Mouse (Mus musculus) forebrain, embryonic 16.5 days (tissue): Measurements from ENCODE around the gene Utp20. TPM values are rescaled to one million over a fixed set of nuclear protein-coding genes. Genes with fewer than 3 reads are reported as not detected.
A peak's percentile ranks its signal among the peaks of the same experiment; 100 is the strongest.
"Not testable (repeated sequence)": the region's sequence is repeated elsewhere in the genome, so short reads cannot be mapped to it uniquely, and the experiment has no call there.

Experiments used
- ATAC-seq: fragments of 200-750 bp; cut with Nextera tagmentation; 2 replicates; pipeline ENCODE4 v1.8.0; 2017; ENCODE audit warnings: mild to moderate bottlenecking, moderate library complexity
- H3K27ac ChIP-seq: fragments of 300-500 bp; sonication (generic); 2 replicates; pipeline ENCODE4 v1.5.1; 2014; ENCODE audit warnings: low read length, control low read depth
- H3K27me3 ChIP-seq: fragments of 300-500 bp; sonication (generic); replicated peaks from 2 replicates; pipeline ENCODE4 v1.6.1; 2014; ENCODE audit warnings: low read length; ENCODE audit not compliant: control insufficient read depth, insufficient read depth
- H3K36me3 ChIP-seq: fragments of 300-500 bp; sonication (generic); 2 replicates; pipeline ENCODE4 v1.6.1; 2014; ENCODE audit not compliant: control insufficient read depth, insufficient read depth
- H3K4me1 ChIP-seq: fragments of 300-500 bp; sonication (generic); replicated peaks from 2 replicates; pipeline ENCODE4 v1.6.1; 2014; ENCODE audit warnings: low read length; ENCODE audit not compliant: control insufficient read depth, insufficient read depth
- H3K4me2 ChIP-seq: fragments of 300-500 bp; sonication (generic); 2 replicates; pipeline ENCODE4 v1.6.1; 2014; ENCODE audit warnings: mild to moderate bottlenecking, low read length, control low read depth
- H3K4me3 ChIP-seq: fragments of 300-500 bp; sonication (generic); replicated peaks from 2 replicates; pipeline ENCODE4 v1.5.1; 2014; ENCODE audit warnings: mild to moderate bottlenecking, low read length, control low read depth
- H3K9ac ChIP-seq: fragments of 300-500 bp; sonication (generic); replicated peaks from 2 replicates; pipeline ENCODE4 v1.6.1; 2014; ENCODE audit warnings: low read depth, low read length, control low read depth
- H3K9me3 ChIP-seq: fragments of 300-500 bp; sonication (generic); 2 replicates; pipeline ENCODE4 v1.6.1; 2016; ENCODE audit warnings: low read length; ENCODE audit not compliant: control insufficient read depth
- WGBS: fragments of 180-500 bp; shearing (Covaris S2); extraction: QIAGEN DNeasy Blood & Tissue Kit; methylation state at CpG from one replicate; pipeline ENCODE4 v1.1.7; 2014; 5-methylcytosine and 5-hydroxymethylcytosine counted together
- polyA plus RNA-seq: library from polyadenylated mRNA; unstranded; fragments of >200 nt; fragmentation: Nextera tagmentation; extraction: Ambion mirVana; gene quantifications from 2 replicates; pipeline ENCODE4 v1.2.1, GENCODE M21; 2015

The Utp20 gene
- polyA plus RNA-seq, 1 experiment from 2014 or later: 13.1 TPM

GRCm38 (mm10) chr10:88769676-88770075 is 56.9 kb downstream of the Utp20 start:
- Histone ChIP-seq H3K27ac (no peak overlapping the region), H3K36me3 (peaks cover 22% of the 10 kb centered on the region), H3K4me3 (no peak overlapping the region), H3K4me2 (no peak overlapping the region), H3K4me1 (no peaks in the 10 kb centered on the region), H3K9me3 (no peaks in the 10 kb centered on the region), H3K27me3 (no peaks in the 10 kb centered on the region), H3K9ac (no peak overlapping the region)
- ATAC-seq: no peak
- WGBS: 97% methylated on average over 7 of the region's 7 CpGs

- Histone ChIP-seq H3K4me3 (no peak overlapping the region), H3K4me1 (no peaks in the 10 kb centered on the region), H3K27me3 (no peaks in the 10 kb centered on the region), H3K9me3 (no peaks in the 10 kb centered on the region), H3K9ac (no peak overlapping the region), H3K27ac (no peak overlapping the region), H3K36me3 (peaks cover 23% of the 10 kb centered on the region), H3K4me2 (no peak overlapping the region)
- 96% methylated on average over 5 of the region's 5 CpGs for WGBS
- ATAC-seq: no peak
Observed at GRCm38 (mm10) chr10:88768961-88769360, 57.6 kb downstream of the Utp20 start.

GRCm38 (mm10) chr10:88765431-88766142 is 61.0 kb downstream of the Utp20 start:
- no peaks in the 10 kb centered on the region for H3K27me3 ChIP-seq
- WGBS: 91% methylated on average over 15 of the region's 15 CpGs
- no peaks in the 10 kb centered on the region for H3K9me3 ChIP-seq
- no peak overlapping the region for H3K27ac ChIP-seq
- H3K4me3 ChIP-seq: no peak overlapping the region
- H3K9ac ChIP-seq: no peak overlapping the region
- no peaks in the 10 kb centered on the region for H3K4me1 ChIP-seq
- H3K4me2 ChIP-seq: no peak overlapping the region
- ATAC-seq: no peak
- peaks cover 24% of the 10 kb centered on the region for H3K36me3 ChIP-seq

- Histone ChIP-seq H3K27ac (no peak overlapping the region), H3K27me3 (no peaks in the 10 kb centered on the region), H3K4me2 (no peak overlapping the region), H3K9ac (no peak overlapping the region), H3K4me1 (no peaks in the 10 kb centered on the region), H3K9me3 (no peaks in the 10 kb centered on the region), H3K4me3 (no peak overlapping the region), H3K36me3 (peaks cover 25% of the 10 kb centered on the region)
- no peak for ATAC-seq
- 90% methylated on average over 13 of the region's 13 CpGs for WGBS
Observed at GRCm38 (mm10) chr10:88761524-88762212, 64.9 kb downstream of the Utp20 start.

GRCm38 (mm10) chr10:88741426-88741825 is 85.2 kb downstream of the Utp20 start:
- Histone ChIP-seq H3K27ac (no peak overlapping the region), H3K9ac (no peak overlapping the region), H3K36me3 (peaks cover 24% of the 10 kb centered on the region), H3K4me3 (no peak overlapping the region), H3K27me3 (no peaks in the 10 kb centered on the region), H3K4me1 (no peaks in the 10 kb centered on the region), H3K9me3 (no peaks in the 10 kb centered on the region), H3K4me2 (no peak overlapping the region)
- no peak for ATAC-seq
- WGBS: 87% methylated on average over 2 of the region's 2 CpGs

GRCm38 (mm10) chr10:88740781-88741180 is 85.8 kb downstream of the Utp20 start:
- 87% methylated on average over 5 of the region's 5 CpGs for WGBS
- no peak for ATAC-seq
- H3K4me2 ChIP-seq: no peak overlapping the region
- H3K27ac ChIP-seq: no peak overlapping the region
- H3K9ac ChIP-seq: no peak overlapping the region
- H3K4me1 ChIP-seq: no peaks in the 10 kb centered on the region
- H3K36me3 ChIP-seq: peaks cover 24% of the 10 kb centered on the region
- H3K27me3 ChIP-seq: no peaks in the 10 kb centered on the region
- H3K4me3 ChIP-seq: no peak overlapping the region
- no peaks in the 10 kb centered on the region for H3K9me3 ChIP-seq

GRCm38 (mm10) chr10:88739818-88740217 is 86.8 kb downstream of the Utp20 start:
- Histone ChIP-seq H3K9ac (no peak overlapping the region), H3K27ac (no peak overlapping the region), H3K4me1 (no peaks in the 10 kb centered on the region), H3K27me3 (no peaks in the 10 kb centered on the region), H3K4me3 (no peak overlapping the region), H3K4me2 (no peak overlapping the region), H3K9me3 (no peaks in the 10 kb centered on the region), H3K36me3 (peaks cover 23% of the 10 kb centered on the region)
- 95% methylated on average over 1 of the region's 1 CpGs for WGBS
- no peak for ATAC-seq

- not testable (repeated sequence) for ATAC-seq, H3K4me1 ChIP-seq
Observed at GRCm38 (mm10) chr10:88739074-88739473, 87.5 kb downstream of the Utp20 start.

GRCm38 (mm10) chr10:88732309-88732622 is 94.3 kb downstream of the Utp20 start:
- peak overlapping the region; percentile 93 for H3K9ac ChIP-seq
- no peak overlapping the region for H3K27ac ChIP-seq
- H3K36me3 ChIP-seq: peaks cover 5% of the 10 kb centered on the region
- no peaks in the 10 kb centered on the region for H3K9me3 ChIP-seq
- peaks cover 14% of the 10 kb centered on the region for H3K4me1 ChIP-seq
- H3K27me3 ChIP-seq: no peaks in the 10 kb centered on the region
- H3K4me3 ChIP-seq: peak overlapping the region; percentile 98
- peak overlapping the region; percentile 74 for H3K4me2 ChIP-seq
- ATAC-seq: no peak
- WGBS: 11% methylated on average over 6 of the region's 6 CpGs

More at GRCm38 (mm10) chr10:88739074-88739473, 87.5 kb downstream of the Utp20 start:
- H3K4me2 ChIP-seq, H3K4me3 ChIP-seq, H3K9me3 ChIP-seq, H3K27me3 ChIP-seq, H3K9ac ChIP-seq, H3K27ac ChIP-seq: not testable (repeated sequence)
- WGBS: 97% methylated on average over 8 of the region's 8 CpGs
- peaks cover 17% of the 10 kb centered on the region for H3K36me3 ChIP-seq
